Mouse (Mus musculus): ENCODE measurements around the gene 4930507D05Rik.
"Not testable (repeated sequence)": the region's sequence is repeated elsewhere in the genome, so short reads cannot be mapped to it uniquely, and the experiment has no call there.

The 4930507D05Rik gene

DNA sequence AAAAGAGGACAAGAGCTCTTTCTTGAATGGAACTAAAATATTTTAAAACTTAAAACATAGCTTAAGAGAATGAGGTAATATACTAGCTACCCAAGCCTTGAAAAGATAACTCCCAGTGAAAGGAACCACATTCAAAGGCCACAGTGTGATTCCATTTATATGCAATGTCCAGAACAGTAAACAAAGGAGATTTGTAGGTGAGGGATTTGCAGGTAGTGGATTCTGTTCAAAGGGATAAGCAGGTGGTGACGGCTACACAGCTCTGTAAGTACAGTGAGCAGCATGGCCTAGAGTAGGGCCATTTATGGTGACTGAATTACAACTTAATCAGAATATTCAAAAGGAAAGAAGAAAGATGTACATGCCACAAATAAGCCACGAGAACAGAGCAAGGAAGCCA, 27.7 kb downstream of the 4930507D05Rik start:
- DNase-seq (ENCODE audit: low spot score) = no peak

- DNase-seq (ENCODE audit: low spot score) = no peak
Measured at GRCm38 (mm10) chr10:62481108-62481852, 32.0 kb downstream of the 4930507D05Rik start.

DNA sequence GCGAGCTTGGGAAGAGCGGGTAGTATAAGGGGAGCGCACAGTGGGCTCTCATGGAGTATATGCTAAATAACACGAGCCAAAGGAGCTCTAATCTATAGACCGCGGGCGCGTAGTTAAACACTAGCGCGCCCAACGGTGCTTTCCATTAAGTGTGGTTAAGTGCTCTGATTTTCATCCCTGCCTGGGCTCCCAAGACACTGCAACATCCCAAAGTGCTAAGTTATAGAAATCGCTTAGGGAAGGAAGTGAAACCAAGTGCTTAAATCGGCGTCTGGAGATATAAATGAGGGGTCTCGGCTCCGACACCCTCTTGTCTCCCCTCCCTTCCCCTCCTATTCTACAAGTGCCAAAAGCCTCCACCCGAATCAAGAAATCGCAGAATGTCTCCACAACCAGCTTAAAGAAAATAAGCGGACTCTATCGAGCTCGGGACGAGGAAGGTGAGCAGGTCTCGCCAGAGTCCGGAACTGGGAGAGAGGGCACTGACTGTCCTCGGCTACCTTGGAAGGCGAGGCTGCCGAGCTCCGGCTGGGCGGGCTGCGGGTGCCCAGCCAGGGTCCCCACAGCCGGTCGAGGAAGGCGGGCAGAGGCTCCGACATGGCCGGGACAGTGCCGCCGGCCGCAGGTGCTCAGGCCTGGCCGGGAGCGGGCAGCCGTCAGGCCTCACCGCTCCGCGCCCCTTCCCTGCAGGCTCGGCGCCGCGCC, 36.7 kb downstream of the 4930507D05Rik start:
- DNase-seq (ENCODE audit: low spot score) = no peak

DNA sequence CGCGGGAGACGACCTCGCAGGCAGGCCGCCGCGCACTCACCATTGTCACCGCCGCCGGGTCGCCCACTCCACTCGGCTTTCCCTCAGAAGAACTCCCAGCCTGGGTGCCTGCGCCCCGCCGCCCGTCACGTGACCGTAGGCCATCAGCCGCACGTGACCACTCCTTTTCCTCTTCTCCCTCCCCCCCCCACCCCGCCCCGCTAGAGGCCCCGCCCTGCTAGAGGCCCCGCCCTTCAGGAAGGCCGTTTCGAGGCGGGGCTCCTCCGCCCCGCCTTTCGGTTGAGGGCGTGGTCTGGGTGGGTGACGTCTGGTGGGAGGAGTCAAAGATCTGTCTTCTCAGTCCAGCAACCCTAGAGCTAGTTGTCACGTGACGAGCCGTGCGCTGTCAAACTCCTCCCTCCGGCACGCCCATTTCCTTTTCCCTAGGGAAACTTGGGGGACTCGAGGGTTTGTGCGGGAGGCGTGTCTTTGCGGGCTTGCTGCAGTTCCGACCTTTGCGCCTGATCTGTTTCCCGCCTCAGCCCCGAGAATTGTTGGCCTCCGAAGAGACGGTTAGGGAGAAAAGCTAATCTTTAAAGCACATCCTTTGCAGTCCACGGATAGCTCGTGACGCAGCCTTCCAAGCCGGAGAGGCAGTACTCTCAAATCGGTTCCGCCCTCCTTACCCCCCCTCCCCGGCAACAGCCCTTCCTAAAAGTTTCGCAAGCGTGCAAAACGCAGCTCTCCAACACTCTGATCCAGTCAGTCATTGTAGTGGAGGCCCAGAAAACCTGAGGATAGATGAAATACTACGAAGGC, 37.5 kb downstream of the 4930507D05Rik start, which contains the start of gene Vps26a:
TSS of gene Vps26a (minus strand) at position 188 of the 798 bp plus-strand sequence.
- peak; percentile 93 for DNase-seq (ENCODE audit: low spot score)

DNA sequence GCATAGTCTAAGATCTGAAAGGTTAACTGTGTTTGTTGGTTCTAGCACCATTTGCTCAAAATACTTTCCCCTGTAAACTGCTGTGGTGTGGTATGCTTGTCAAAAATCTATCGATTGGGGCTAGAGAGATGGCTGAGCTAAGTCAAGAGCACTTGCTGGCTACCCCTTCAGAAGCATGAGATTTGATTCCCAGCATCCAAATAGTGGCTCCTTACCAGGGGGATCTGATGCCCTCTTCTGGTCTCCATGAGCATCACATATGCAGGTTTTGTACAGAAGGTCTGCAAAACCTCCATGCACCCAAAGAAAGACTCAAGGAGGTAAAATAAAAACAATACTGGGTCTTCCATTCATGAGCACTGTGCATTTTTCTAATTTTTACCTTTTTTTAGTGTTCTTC, 39.0 kb downstream of the 4930507D05Rik start:
- DNase-seq (ENCODE audit: low spot score) = no peak

GRCm38 (mm10) chr10:62491681-62492080, 42.4 kb downstream of the 4930507D05Rik start:
- DNase-seq (ENCODE audit: low spot score) = not testable (repeated sequence)

DNA sequence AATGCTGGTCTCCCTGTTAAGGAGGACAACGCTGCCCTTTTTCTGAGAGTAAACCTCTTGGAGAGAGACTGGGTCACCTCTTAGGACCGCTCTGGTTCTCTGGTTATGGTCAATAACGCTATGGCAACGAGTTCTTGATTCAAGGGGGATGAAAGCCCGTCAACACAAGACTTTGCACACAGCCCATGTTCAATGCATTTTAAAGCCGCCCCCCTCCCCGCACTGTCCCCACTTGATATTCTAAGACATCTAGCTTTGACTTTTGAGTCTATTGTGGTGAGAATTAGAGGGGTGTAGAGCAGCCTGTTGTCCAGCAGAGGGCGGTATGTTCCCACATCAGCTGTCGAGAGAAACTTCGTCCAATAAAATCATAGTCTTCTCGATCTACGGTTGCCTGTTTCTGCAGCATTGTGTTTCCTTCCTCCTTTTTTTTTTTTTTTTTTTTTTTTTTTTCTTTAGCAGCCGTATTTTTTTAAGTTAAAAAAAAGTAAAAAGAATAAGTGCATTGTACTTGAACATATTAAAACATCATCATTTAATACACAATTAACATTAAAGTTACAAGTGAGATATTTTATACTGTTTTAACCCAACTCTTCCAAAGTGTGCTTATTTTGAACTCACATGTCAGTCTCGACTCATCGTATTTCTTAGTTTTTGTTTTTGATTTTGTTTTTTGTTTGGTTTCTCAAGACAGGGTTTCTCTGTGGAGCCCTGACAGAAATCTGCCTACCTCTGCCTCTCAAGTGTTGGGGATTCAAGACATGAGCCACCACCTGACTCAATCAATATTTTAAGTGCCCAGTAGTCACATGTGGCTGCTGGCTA, 51.0 kb downstream of the 4930507D05Rik start:
- peak; percentile 13 for DNase-seq (ENCODE audit: low spot score)

Data from ovary, postnatal 10 days (tissue).